Mouse (Mus musculus) mouse embryonic stem cell (cell line): ENCODE results near the gene Wipi1.

Experiments
- in situ Hi-C, 2 experiments: fragments of 300-500 bp; cut with MboI; formaldehyde crosslinking; loops; 1 replicate in 1 of 2; 3 replicates in 1 of 2; pipeline ENCODE4 v1.14.3; 2019 to 2020; ENCODE audit warnings: low sequenced_read_pairs in 2 of 2, low pct_unique_long_range_greater_than_20kb in 1 of 2, mixed read lengths in 1 of 2; ENCODE audit not compliant: unreplicated experiment in 1 of 2

Wipi1 gene

GRCm38 (mm10) chr11:109556130-109556529 is 55.6 kb downstream of the Wipi1 start:
- in situ Hi-C loops, result no loop called here

GRCm38 (mm10) chr11:109554443-109554842 is 57.3 kb downstream of the Wipi1 start:
- in situ Hi-C loops, result no loop called here

GRCm38 (mm10) chr11:109553921-109554320 is 57.8 kb downstream of the Wipi1 start:
- in situ Hi-C loops, result no loop called here

GRCm38 (mm10) chr11:109549599-109550290 is 62.0 kb downstream of the Wipi1 start:
- in situ Hi-C loops, result no loop called here

GRCm38 (mm10) chr11:109547652-109548051 is 64.1 kb downstream of the Wipi1 start:
- in situ Hi-C loops, result no loop called here

GRCm38 (mm10) chr11:109546305-109547001 is 65.3 kb downstream of the Wipi1 start:
- in situ Hi-C loops, result no loop called here

- in situ Hi-C loops, result no loop called here
Observed at GRCm38 (mm10) chr11:109545700-109546143, 66.0 kb downstream of the Wipi1 start.

GRCm38 (mm10) chr11:109545265-109545664 is 66.5 kb downstream of the Wipi1 start:
- in situ Hi-C loops, result no loop called here

- in situ Hi-C loops, result no loop called here
Observed at GRCm38 (mm10) chr11:109544432-109544831, 67.3 kb downstream of the Wipi1 start.

- in situ Hi-C loops, result no loop called here
Observed at GRCm38 (mm10) chr11:109543466-109543865, 68.3 kb downstream of the Wipi1 start.

- in situ Hi-C loops, result no loop called here
Observed at GRCm38 (mm10) chr11:109539290-109539689, 72.5 kb downstream of the Wipi1 start.

GRCm38 (mm10) chr11:109536939-109537338 is 74.8 kb downstream of the Wipi1 start:
- in situ Hi-C loops, result no loop called here

- in situ Hi-C loops, result no loop called here
Observed at GRCm38 (mm10) chr11:109535966-109536365, 75.8 kb downstream of the Wipi1 start.

- in situ Hi-C loops, result no loop called here
Observed at GRCm38 (mm10) chr11:109530030-109530429, 81.7 kb downstream of the Wipi1 start.

- in situ Hi-C loops, result no loop called here
Observed at GRCm38 (mm10) chr11:109525571-109525970, 86.2 kb downstream of the Wipi1 start.

GRCm38 (mm10) chr11:109524869-109525268 is 86.9 kb downstream of the Wipi1 start:
- in situ Hi-C loops, result no loop called here
